Mouse (Mus musculus) heart, postnatal 36 days (tissue): ENCODE measurements around the gene Asphd2. TPM values are rescaled to one million over a fixed set of nuclear protein-coding genes. Genes with fewer than 3 reads are reported as not detected.

Source experiments
- DNase-seq, 2 experiments: peaks; one replicate each; pipeline ENCODE4 v3.0.0; 2021 to 2022
- intact Hi-C: fragments of 180-260 bp; cut with DNase I; formaldehyde crosslinking; loops from one replicate; pipeline ENCODE4 v1.15.1; 2025
- total RNA-seq, 2 experiments: library from RNA; stranded (reverse); gene quantifications; 2 replicates each; pipeline ENCODE4 v1.2.3; 2021

Asphd2 gene
- total RNA-seq, 2 experiments from 2014 or later, result 0.49 to 0.92 TPM

DNA sequence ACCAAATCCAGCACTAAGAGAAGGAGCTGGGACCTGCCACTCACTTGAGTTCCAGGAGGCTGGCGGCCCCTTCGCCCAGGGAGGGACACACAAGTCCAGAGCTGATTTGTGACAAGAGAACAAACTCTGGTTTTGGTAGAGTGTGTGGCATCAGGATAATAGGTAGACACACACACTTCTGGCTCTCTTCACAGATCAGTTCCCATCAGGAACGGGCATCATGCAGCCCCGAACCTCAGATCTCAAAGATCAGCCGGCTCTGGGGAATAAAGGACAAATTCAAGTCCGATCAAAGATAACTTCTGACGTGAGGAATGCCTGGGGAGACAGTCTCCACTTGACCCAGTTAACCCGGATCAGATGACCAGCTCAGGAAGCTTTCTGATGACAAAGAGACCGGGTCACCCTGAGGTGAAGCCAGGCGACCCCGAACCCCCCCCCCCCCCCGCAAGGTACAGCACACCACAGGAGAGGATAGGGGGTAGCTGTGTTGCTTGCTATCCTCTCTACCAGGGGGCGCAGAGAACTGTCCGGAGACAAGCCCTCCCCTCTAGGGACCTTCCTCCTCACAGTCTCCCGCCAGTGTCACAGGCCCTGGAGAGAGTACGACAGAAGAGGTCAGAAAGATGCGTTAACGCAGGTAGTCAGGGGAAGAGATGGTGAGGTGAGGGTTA is 788 bp downstream of the Asphd2 start:
- no peak for DNase-seq
- intact Hi-C loops, result no loop called here

DNA sequence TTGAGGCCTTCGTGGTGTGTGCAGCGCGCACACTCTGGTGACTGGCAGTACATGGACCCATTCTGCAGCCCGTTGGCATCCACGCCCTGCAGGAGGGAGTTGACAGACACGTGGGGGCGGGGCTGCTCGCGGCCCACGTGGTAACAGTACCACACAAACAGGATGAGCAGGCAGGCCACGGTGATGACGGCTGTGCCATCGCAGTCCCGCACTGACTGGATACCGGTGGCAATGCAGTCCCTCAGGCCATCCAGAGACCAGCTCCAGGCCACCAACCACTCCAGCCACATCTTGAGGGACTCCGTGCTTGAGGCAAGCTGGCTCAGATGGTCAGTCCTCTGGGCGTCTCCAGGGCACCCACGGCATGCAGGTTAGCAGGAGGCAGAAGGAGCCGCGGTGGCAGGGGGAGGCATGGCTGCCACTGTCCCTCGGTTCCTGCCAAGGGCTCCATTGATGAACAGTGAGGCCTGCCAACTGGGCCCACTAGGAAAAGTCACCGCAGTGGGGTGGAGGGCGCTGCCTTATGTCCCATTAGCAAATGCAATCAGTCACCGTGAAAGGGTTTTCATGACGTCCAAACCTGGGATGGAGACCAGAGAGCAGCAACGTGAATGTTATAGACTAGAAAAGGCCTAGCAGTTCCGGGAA is 2.9 kb downstream of the Asphd2 start:
- DNase-seq, result no peak
- intact Hi-C loops, result no loop called here

DNA sequence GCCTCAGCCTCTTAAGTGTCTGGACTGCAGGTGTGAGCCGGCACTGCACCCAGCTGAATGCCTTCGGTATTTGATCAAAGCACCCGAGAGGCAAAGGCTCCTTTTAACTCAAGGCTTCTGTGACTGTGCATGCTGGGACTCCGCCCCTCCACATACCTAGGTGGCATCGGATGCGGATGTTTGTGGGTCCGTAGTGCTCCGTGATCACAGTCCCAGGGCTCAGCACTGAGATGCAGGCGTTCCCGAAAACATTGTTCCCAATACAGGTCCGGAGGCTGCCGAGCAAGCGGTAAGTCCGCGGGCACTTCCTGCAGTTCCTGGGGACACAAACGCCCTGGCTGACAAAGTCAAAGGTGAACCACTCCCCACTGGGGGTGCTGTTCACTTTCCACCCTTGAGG is 3.7 kb downstream of the Asphd2 start:
- intact Hi-C loops, result no loop called here
- no peak for DNase-seq

DNA sequence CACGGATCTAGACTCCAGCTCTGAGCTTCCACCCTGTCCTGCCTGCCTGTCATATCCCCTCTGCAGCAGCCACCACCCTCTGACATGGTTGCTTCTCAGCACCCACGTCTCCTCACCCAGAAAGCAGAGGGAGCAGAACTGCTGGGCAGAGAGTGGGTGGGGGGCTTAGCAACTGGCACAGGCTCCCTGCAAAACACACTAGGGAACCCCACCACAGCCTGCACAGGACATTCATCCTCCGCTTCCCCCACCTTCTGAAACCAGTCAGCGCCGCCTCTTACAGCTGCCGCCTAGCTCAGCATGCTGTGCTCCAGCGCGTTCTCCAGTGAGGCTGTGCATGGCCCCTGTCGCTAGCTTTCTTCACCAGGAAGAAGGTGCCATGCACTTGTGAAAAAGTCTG is 5.3 kb downstream of the Asphd2 start:
- DNase-seq, result no peak
- intact Hi-C loops, result no loop called here

DNA sequence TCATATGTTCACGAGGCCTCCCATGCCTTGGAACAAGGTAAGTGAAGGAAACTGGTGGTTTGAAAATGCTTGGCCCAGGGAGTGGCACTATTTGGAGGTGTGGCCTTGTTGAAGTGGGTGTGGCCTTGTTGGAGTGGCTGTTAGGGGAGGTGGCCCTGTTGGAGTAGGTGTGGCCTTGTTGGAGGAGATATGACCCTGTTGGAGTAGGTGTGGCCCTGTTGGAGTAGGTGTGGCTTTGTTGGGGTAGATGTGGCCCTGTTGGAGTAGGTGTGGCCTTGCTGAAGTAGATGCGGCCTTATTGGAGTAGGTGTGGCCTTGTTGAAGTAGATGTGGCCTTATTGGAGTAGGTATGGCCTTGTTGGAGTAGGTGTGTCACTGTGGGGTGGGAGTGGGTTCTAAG is 8.7 kb downstream of the Asphd2 start:
- DNase-seq, result no peak
- intact Hi-C loops, result no loop called here

DNA sequence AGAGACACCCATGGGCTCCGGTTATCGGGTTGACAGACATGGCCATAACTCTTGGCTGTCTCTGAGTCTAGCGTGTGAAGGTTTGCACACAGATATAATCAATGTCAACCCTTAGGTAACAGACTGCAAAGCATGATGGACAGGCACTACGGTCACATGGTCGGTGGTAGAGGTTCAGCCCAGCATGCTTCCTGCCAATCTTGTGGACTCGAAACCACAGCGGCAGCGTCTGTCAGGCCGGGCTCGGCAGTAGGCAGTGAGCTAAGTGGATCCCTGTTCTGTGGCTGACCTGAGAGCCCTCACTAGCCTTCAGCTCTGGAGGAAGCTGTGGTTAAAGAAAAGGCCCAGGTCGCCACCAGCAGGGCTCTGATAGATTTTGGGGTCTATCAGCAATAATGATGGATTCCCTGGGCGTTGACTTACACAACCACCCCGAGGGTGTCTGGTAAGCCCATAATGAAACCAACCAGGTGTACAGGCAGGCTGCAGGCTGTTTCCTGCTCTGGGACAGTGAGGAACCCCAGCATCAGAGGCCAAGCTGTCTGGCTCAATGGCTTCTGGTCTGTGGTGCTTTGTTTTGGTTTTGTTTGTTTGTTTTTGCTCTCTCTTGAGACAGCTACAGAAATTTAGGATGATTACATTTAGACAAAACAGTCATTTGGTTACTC is 9.7 kb downstream of the Asphd2 start:
- intact Hi-C loops, result no loop called here
- DNase-seq, result no peak

DNA sequence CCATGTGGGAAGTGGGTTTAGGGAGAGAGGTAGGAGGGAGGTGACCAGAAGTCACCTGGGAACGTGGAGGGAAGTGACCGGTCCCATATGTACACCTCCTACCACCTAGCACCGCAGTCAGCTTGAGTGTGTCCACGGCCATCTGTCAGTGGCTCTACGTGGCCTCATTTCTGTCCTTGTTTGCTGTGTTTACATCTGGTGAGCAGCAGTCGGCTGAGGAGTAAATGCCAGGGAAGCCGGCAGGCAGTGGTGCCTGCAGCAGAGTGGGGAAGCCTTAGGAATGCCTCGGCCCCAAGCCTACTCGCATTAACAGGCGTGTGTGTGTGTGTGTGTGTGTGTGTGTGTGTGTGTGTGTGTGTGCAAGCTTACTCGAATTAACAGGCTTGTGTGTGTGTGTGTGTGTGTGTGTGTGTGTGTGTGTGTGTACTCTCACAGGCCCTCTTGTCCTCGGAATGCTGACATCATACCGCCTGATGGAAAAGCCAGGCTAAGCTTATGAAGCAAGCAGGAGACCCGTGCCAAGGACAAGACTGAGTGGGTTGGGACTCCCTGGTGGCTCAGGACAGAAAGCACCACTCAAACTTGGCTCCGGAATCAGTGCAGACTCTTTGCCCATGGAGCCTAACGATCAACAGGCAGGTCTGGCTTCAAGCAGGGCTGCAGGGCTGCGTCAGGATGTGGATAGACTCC is 11.9 kb downstream of the Asphd2 start:
- intact Hi-C loops, result no loop called here
- DNase-seq, result peak; percentile 31

DNA sequence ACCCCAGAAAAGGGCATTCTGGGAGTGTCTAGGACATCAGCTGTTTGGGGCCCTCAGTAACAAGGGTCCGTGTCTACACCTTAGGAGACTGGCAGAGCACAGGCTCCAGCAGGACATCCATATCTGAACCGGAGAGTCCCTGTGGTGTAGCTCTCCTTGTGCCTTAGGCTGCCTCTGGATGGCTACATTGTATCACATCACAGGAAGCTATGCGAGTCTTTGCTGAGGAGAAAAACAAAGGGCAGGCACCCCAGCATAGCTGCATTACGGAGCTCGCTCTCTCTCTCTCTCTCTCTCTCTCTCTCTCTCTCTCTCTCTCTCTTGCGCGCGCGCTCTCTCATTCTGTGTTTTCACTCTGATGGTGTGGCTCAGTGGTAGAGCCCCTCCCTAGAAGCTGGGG is 12.6 kb downstream of the Asphd2 start:
- intact Hi-C loops, result no loop called here
- no peak for DNase-seq

DNA sequence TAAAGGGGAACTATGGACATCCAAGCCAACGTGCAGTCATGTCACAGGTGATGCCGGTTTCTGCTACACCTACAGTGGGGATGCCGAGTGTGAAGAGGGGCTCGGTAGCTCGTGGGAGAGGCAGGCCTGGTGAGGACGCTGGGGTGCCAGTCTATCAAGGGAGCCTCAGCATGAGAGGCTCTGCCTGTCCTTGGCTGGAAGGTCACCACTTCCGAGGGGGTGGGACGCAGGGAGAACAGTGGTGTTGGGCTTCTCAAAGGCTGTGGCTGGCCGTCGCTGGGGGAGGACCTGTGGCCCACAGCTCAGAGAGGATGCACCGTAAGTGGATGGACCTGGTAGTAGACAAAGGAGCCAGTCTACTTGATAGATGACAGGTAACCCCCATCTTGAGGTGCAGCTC is 13.5 kb downstream of the Asphd2 start:
- intact Hi-C loops, result no loop called here
- no peak for DNase-seq

DNA sequence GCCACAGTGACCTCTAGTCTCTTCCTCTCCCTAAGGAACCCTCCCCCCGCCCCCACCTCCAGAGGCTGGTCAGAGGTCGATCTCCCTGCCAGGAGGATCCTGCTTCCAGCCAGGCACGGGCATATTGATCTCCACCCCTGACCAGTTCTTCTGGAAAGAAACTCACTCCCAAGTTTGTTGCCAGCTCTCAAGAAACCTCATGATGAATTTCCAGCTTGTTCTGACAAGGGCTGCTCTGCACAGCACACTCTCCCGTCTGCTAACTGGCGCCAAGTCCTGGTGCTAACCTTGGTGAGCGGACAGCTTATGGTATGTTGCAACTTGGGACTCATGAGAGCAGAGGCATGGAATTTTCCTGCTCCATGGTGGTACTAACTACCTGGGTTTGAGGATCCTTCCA is 15.9 kb downstream of the Asphd2 start:
- no peak for DNase-seq
- intact Hi-C loops, result no loop called here

DNA sequence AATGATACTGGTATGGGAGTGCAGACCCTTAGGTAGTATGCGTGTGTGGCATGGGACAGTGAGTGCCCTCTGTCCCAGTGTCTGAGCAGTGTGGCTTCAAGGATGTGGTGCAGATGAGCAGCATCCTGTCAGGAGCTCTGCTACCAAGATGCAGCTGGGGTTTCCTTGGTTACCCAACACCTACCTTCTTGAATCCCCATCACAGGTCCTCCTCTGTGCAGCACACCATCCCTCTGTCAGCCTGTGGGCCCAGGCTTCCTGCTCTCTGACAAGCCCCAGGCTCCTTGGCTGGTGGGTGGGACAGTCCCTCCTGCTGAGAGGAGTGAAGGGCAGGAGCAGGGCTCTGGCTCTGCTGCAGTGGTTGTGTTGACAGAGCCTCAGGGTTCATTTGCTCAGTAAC is 17.3 kb downstream of the Asphd2 start:
- intact Hi-C loops, result no loop called here
- DNase-seq, result no peak

DNA sequence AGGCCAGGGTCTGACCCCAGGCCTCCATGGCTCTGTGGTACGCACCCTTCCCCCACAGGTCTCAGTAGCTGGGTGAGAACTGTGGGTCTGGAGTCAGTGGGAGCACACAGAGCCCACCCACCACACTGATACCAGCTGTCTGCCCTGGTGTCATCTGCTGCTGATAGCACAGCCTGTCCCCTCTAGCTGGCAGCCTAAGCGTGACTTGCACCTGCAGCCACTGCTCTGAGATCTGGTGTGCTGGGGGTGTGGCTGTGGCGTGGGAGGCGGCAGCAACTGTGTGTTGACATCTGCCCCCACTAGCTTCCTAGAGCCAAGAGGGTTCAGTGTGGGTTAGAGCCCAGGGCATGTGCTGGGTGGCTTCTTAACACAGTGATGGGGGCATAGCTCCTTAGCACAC is 18.6 kb downstream of the Asphd2 start:
- intact Hi-C loops, result no loop called here
- no peak for DNase-seq

DNA sequence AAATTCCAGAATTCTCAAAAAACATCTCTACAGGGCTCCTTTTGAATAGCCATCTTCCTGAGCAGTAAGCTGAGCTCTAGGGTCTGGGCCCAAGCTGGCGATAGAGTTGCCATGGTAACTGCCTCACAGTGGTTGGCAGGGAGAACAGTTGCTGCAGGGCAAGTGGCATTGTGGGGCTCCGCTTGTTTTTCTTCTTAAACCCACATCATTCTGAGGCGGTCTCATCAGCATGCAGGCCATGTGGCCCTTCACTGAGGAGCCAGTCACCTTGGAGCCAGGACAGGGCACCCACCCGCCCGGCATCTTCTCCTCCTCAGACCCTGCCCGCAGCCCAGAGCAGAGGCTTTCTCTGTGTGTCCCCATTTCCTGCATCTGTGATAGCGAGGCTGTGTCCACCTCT is 22.7 kb downstream of the Asphd2 start:
- DNase-seq, result no peak
- intact Hi-C loops, result no loop called here

DNA sequence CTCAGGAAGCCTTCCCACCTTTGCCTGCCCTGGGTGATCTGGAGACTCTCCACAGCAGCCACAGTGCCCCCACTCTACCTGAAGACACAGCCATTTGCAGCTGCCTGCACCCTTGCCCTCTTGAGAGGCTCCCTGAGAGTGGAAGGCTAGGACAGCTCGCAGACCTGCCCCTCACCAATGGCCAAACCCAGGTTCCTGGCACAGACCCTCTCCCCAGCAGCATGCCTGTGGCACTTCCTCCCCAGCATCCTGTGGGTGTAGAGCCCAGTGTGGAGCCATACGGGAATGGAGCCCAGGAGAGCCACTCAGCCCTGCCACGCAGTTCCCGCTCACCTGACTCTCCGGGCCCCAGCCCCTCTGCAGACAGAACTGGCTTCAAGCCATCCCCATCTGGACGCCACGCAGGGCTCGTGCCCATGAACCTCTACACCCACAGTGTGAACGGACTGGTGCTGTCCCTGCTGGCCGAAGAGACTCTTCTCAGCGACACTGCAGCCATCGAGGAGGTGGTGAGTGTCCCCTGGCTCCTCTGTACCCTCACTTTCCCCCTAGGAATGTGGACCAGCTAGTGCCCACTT is 24.3 kb downstream of the Asphd2 start:
- intact Hi-C loops, result no loop called here
- DNase-seq, result no peak

DNA sequence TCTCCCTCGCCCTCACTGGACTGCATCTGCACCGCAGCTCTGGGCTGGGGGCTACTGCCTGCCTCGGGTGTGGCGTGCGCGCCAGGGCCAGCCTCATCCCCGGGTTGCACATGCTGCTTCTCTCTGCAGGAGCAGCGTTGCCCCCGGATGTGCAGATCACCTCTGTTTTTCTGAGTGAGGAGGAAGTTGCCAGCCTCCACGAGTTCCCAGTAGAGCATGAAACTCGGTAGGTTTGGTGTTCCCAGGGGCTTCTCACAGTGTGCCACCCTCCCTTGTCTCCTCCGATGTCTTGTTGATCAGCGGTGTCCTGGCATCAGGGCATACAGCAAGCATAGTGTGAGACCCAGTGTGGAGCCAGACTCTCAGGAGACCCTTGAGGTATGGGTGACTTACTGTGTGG is 25.3 kb downstream of the Asphd2 start:
- intact Hi-C loops, result no loop called here
- DNase-seq, result no peak

DNA sequence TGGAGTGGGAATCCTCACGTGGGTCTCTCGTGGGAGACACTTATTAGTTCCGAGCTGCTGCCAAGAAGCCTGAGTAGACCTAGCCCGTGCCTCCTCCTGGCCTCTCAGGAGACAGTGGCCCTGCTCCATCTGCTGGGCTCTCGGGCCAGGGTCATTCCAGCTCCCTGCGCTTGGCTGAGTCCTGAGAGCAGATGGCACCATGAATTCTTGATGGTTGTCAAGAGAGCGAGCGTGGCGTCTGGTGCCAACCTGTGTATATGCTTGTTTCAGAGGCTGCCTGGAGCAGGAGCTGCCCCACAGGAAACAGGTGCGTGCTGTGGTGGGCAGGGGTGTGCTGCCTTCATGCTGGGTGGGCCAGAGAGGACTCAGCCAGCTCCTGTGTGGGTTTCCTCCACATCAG is 26.0 kb downstream of the Asphd2 start:
- DNase-seq, result no peak
- intact Hi-C loops, result no loop called here

DNA sequence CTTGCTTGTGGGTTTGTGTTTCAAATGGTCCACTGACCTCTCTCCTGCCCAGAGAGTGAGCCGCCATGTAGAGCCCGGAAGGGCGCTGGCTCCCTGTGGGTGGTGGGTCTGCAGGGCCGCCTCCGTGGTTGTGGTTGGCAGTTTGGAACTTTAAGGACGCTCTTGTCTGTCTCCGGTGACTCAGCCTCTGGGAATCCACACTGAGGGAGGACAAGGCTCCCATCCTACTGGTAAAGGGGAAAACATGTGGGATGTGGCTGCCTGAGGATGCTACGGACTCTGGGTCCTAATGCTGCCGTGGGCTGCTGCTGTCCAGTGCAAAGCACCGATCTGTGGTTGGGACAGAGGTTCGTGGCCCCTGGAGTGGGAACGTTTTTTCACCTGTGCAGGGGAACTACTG is 26.7 kb downstream of the Asphd2 start:
- no peak for DNase-seq
- intact Hi-C loops, result no loop called here

DNA sequence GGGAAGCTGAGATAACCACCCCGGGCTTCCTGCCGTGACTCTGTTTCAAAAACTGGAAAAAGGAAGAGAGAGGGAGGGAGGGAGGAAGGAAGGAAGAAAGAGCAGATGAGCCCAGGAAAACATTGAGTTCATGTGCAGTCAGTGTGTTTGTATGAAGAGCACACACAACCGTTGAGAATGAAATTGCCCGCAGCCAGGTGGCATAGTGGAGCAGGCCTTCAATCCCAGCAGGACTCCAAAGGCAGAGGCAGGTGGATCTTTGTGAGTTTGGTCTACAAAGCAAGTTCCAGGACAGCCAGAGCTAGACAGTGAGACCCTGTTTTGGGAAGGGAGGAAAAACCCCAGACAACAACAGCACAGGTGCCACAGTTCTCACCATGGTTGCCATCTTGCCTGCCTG is 27.3 kb downstream of the Asphd2 start:
- intact Hi-C loops, result no loop called here

DNA sequence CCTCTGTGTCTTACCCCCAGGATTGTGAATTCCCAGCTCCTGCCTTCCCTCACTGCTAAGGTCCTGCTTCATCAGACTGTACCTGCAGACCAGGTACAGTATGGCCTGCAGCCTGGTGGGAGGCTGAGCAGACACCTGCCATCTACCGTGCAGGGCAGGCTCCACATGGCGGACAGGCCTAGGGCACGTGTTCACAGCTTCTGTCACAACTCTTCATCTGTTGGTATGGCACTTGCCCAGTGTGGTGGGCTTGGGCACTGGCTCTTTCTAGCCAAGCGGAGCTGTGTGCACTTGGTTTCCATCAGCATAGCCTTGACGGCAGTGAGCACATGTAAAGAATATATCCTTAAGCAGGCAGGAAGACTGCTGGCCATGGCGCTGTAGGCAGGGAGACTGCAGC is 27.8 kb downstream of the Asphd2 start:
- intact Hi-C loops, result no loop called here
- DNase-seq, result no peak

More for the DNA sequence above, 27.3 kb downstream of the Asphd2 start:
- no peak for DNase-seq

DNA sequence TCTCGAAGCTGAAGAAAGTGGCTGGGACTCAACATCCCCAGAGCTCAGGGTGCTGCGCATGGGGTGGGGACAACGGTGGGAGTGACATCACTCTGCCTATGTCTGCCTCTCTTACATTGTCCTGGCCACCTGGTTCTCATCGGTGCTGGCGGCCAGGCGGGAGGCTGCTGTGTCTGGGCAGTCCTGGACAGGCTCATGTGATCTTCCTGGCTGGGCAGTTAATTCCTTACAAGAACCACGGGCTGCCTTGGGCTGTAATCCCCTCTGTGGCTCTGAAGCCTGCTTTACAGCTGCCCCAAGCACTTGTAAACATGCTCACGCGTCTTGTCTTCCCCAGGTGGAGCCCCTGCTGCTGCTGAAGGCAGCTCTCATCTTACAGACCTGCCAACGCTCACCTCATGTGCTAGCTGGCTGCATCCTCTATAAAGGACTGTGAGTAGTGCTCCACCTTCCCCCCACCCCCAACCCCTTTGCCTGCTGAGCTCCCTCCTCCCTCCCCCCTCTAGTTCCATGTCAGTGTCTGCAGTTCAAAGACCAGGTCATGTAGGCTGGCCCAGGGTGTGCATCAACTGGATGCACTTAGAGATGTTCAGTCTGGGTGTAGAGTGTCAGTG is 30.4 kb downstream of the Asphd2 start:
- intact Hi-C loops, result no loop called here
- no peak for DNase-seq

DNA sequence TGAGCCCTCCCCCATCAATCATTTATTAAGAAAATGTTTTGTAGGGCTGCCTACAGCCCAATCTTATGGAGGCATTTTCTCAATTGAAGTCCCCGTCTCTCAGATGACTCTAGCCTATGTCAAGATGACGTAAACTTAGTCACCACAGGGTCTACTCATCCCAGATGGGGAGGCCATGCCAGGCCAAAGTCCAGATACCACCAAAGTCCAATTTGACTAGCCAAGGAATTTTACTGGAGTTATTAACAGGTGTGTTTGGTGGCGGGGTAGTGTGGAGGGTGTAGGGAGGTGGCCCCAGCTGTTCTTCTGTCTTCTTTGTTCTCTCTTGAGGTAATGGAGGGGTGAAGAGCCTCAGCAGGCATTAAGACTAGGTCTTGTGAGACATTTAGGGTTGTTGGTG is 34.6 kb downstream of the Asphd2 start:
- DNase-seq, result no peak
- intact Hi-C loops, result no loop called here
